Mouse (Mus musculus) MEL (cell line): ENCODE results near the gene Peli2.

Experiments used
- CTCF ChIP-seq, 3 experiments: IDR thresholded peaks in 2 of 3; conservative IDR thresholded peaks in 1 of 3; 2 replicates each; pipeline ENCODE4 v1.5.1; 2011 to 2012; ENCODE audit warnings: low read length in 3 of 3, low read depth in 2 of 3, mild to moderate bottlenecking in 2 of 3, improper control_type of control experiment in 1 of 3, inconsistent platforms in 1 of 3, mixed read lengths in 1 of 3, moderate library complexity in 1 of 3; ENCODE audit not compliant: control insufficient read depth in 1 of 3, insufficient read depth in 1 of 3, poor library complexity in 1 of 3, severe bottlenecking in 1 of 3
- MAX ChIP-seq: IDR thresholded peaks from 2 replicates; pipeline ENCODE4 v1.6.1; 2011; ENCODE audit warnings: low read length, improper control_type of control experiment
- MAZ ChIP-seq: IDR thresholded peaks from 2 replicates; pipeline ENCODE4 v1.6.1; 2012; ENCODE audit warnings: low read depth, mild to moderate bottlenecking, inconsistent platforms, low read length, improper control_type of control experiment
- MXI1 ChIP-seq: IDR thresholded peaks from 2 replicates; pipeline ENCODE4 v1.6.1; 2011; ENCODE audit warnings: mild to moderate bottlenecking, low read depth, low read length, improper control_type of control experiment
- POLR2A ChIP-seq, 2 experiments: IDR thresholded peaks; 2 replicates each; pipeline ENCODE4 v1.6.1; 2011 to 2012; ENCODE audit warnings: low read length in 2 of 2, mild to moderate bottlenecking in 2 of 2, control low read depth in 1 of 2, improper control_type of control experiment in 1 of 2, low read depth in 1 of 2, moderate library complexity in 1 of 2; ENCODE audit not compliant: control insufficient read depth in 1 of 2, insufficient read depth in 1 of 2, poor library complexity in 1 of 2
- TCF12 ChIP-seq: IDR thresholded peaks from 2 replicates; pipeline ENCODE4 v1.6.1; 2014; ENCODE audit warnings: low read depth, mild to moderate bottlenecking, inconsistent platforms, low read length, improper control_type of control experiment, moderate library complexity
- ZKSCAN1 ChIP-seq: IDR thresholded peaks from 2 replicates; pipeline ENCODE4 v1.6.1; 2012; ENCODE audit warnings: low read depth, mild to moderate bottlenecking, inconsistent platforms, low read length, improper control_type of control experiment, moderate library complexity

DNA sequence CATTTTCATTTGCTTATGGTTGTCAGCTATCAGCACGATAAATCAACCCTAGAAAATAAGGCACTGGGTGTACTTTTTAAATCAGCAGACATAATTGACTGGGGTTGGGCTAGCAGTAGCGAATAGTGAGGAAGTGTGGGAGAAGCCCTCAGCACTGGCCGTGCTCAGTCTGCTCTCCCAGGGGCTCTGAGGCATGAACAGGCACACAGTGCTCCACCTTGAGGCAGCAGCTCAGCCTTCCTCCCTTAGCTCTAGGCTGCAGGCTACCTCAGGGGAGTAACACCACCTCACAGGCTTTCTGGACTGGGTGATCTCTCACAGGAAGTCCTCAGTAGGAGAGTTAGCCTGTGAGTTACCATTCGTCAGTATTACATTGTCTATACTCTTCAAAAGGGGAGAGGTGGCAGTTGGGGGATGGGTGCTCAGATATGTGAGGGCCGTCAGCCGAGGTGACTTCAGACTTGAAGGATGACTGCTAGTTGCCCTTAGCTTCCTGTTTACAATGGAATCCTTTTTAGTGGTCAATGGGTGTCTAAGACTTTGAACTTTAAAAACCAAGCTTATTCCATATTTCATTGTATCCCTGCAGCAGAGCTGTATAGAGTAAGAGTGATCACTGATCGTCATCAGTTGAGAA is 105.3 kb downstream of the Peli2 start:
- no peak for TF ChIP-seq POLR2A (IDR thresholded peaks at IDR 0.05; ENCODE audit: control insufficient read depth in 1 of 2, insufficient read depth in 1 of 2, low read depth in 1 of 2, low read length in 2 of 2, poor library complexity in 1 of 2)
- no peak for TF ChIP-seq MAZ
- TF ChIP-seq CTCF (IDR thresholded peaks at IDR 0.05 in 2 of 3, conservative IDR thresholded peaks at IDR 0.05 in 1 of 3; ENCODE audit: control insufficient read depth in 1 of 3, insufficient read depth in 1 of 3, low read depth in 2 of 3, low read length in 3 of 3, poor library complexity in 1 of 3, severe bottlenecking in 1 of 3) = no peak
- TF ChIP-seq MAX = no peak
- no peak for TF ChIP-seq TCF12
- TF ChIP-seq MXI1 = no peak
- TF ChIP-seq ZKSCAN1 = no peak
